Mouse (Mus musculus): ENCODE results near the gene Phox2b. TPM values are rescaled to one million over a fixed set of nuclear protein-coding genes. Genes with fewer than 3 reads are reported as not detected.

Gene Phox2b
- not detected for total RNA-seq (2023)

DNA sequence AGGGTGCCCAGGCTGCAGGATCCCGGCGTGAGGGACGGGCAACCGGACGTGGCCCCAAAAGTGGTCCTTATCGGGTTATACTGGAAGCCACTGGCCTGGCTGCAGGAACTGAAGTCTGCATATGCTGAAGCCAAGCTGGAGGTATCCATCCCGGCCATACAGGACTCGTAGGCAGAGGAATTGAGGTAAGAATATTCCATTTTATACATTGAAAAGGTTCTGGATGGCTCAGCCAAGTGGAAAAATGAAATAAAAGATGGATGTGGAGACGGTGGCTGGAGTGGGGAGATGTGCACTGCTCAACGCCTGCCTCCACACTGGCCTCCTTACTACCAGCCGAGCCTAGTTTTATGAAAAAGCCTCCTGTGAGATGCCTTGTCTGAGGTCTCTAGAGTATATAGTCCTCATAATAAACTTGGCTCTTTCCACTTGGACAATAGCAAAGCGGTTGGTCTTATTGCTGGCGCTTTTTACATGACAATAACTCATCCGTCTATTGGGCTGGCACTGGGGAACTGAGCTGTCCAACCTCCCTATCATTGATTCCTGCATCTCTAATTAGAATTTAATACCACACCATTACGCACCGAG, at the start of gene Phox2b:
TSS of gene Phox2b (minus strand) at position 569 of the 591 bp plus-strand sequence.

Other genes with a start within 250 kb of the Phox2b start
- 69.3 TPM for gene Tmem33, start 161.3 kb upstream of the Phox2b start, total RNA-seq (2023)
- gene Slc30a9, start 207.7 kb upstream of the Phox2b start, total RNA-seq (2023), result 46.6 TPM

All from CD4-positive naive resting alpha-beta T cell, adult 76 days (primary cell).